Mouse (Mus musculus) liver, postnatal 0 days (tissue): ENCODE results near the gene Anks1. TPM values are rescaled to one million over a fixed set of nuclear protein-coding genes. Genes with fewer than 3 reads are reported as not detected.

Experiments used
- ATAC-seq: fragments of 200-750 bp; cut with Nextera tagmentation; 2 replicates; pipeline ENCODE4 v1.8.0; 2017; ENCODE audit warnings: mild to moderate bottlenecking, moderate library complexity
- DNase-seq: peaks from one replicate; pipeline ENCODE4 v3.0.0-alpha.2; 2016
- H3K27ac ChIP-seq: fragments of 300-500 bp; sonication (generic); 2 replicates; pipeline ENCODE4 v1.5.1; 2014; ENCODE audit warnings: antibody characterized with exemption, moderate library complexity, mild to moderate bottlenecking, low read depth
- H3K27me3 ChIP-seq: fragments of 300-500 bp; sonication (generic); 2 replicates; pipeline ENCODE4 v1.6.1; 2014; ENCODE audit warnings: low read length, control low read depth, mixed read lengths; ENCODE audit not compliant: insufficient read depth
- H3K36me3 ChIP-seq: fragments of 300-500 bp; sonication (generic); replicated peaks from 2 replicates; pipeline ENCODE4 v1.6.1; 2014; ENCODE audit warnings: mild to moderate bottlenecking, control low read depth, low read length, moderate library complexity, mixed read lengths; ENCODE audit not compliant: insufficient read depth
- H3K4me1 ChIP-seq: fragments of 300-500 bp; sonication (generic); 2 replicates; pipeline ENCODE4 v1.6.1; 2014; ENCODE audit warnings: antibody characterized with exemption, mild to moderate bottlenecking, control low read depth; ENCODE audit not compliant: insufficient read depth
- H3K4me2 ChIP-seq: fragments of 300-500 bp; sonication (generic); 2 replicates; pipeline ENCODE4 v1.6.1; 2014; ENCODE audit warnings: low read depth, mild to moderate bottlenecking, low read length, moderate library complexity, mixed read lengths
- H3K4me3 ChIP-seq: fragments of 300-500 bp; sonication (generic); 2 replicates; pipeline ENCODE4 v1.5.1; 2014; ENCODE audit warnings: low read depth, low read length
- H3K9ac ChIP-seq: fragments of 300-500 bp; sonication (generic); replicated peaks from 2 replicates; pipeline ENCODE4 v1.6.1; 2014; ENCODE audit warnings: mild to moderate bottlenecking, moderate library complexity
- H3K9me3 ChIP-seq: fragments of 300-500 bp; sonication (generic); 2 replicates; pipeline ENCODE4 v1.6.1; 2016; ENCODE audit warnings: mild to moderate bottlenecking, control low read depth, low read length, mixed read lengths
- CTCF ChIP-seq: sonication (generic); IDR thresholded peaks from 2 replicates; pipeline ENCODE4 v1.5.1; 2016; ENCODE audit warnings: antibody characterized with exemption, low read depth
- EP300 ChIP-seq: IDR thresholded peaks from 2 replicates; pipeline ENCODE4 v1.6.1; 2016; ENCODE audit warnings: antibody characterized with exemption, low read depth, mild to moderate bottlenecking
- WGBS: fragments of 180-500 bp; shearing (Covaris S2); extraction: QIAGEN DNeasy Blood & Tissue Kit; methylation state at CpG from one replicate; pipeline ENCODE4 v1.1.7; 2014; ENCODE audit not compliant: insufficient replicate concordance; 5-methylcytosine and 5-hydroxymethylcytosine counted together
- polyA plus RNA-seq: library from polyadenylated mRNA; unstranded; fragments of >200 nt; fragmentation: Nextera tagmentation; extraction: Ambion mirVana; gene quantifications from 2 replicates; pipeline ENCODE4 v1.2.1, GENCODE M21; 2015

Anks1 gene
- polyA plus RNA-seq, 1 experiment from 2014 or later, result 3.0 TPM

GRCm38 (mm10) chr17:28018776-28019175 is 109.7 kb downstream of the Anks1 start:
- Histone ChIP-seq H3K27me3 (no peaks in the 10 kb centered on the region), H3K4me2 (no peak overlapping the region), H3K4me3 (no peak overlapping the region), H3K36me3 (peaks cover 5% of the 10 kb centered on the region), H3K4me1 (peaks cover 46% of the 10 kb centered on the region), H3K9ac (no peak overlapping the region), H3K27ac (no peak overlapping the region), H3K9me3 (no peaks in the 10 kb centered on the region)
- DNase-seq (no peak), ATAC-seq (no peak)
- TF ChIP-seq CTCF, result no peak
- no peak for TF ChIP-seq EP300
- WGBS, result 67% methylated on average over 11 of the region's 11 CpGs

GRCm38 (mm10) chr17:28019785-28020696 is 110.9 kb downstream of the Anks1 start:
- no peak for TF ChIP-seq CTCF
- TF ChIP-seq EP300, result no peak
- Histone ChIP-seq H3K4me2 (no peak overlapping the region), H3K4me3 (no peak overlapping the region), H3K27ac (no peak overlapping the region), H3K9me3 (no peaks in the 10 kb centered on the region), H3K9ac (no peak overlapping the region), H3K4me1 (peaks cover 38% of the 10 kb centered on the region), H3K36me3 (peaks cover 5% of the 10 kb centered on the region), H3K27me3 (no peaks in the 10 kb centered on the region)
- no peak for DNase-seq
- 78% methylated on average over 21 of the region's 21 CpGs for WGBS
- ATAC-seq, result no peak

- H3K9me3 ChIP-seq, result no peaks in the 10 kb centered on the region
- H3K4me1 ChIP-seq, result peaks cover 37% of the 10 kb centered on the region
- H3K4me2 ChIP-seq, result no peak overlapping the region
- no peak for TF ChIP-seq EP300
- TF ChIP-seq CTCF, result no peak
- H3K36me3 ChIP-seq, result peaks cover 5% of the 10 kb centered on the region
- H3K27me3 ChIP-seq, result no peaks in the 10 kb centered on the region
- no peak for ATAC-seq
- H3K9ac ChIP-seq, result no peak overlapping the region; the same call in 1 of the 2 replicates
- WGBS, result 62% methylated on average over 10 of the region's 10 CpGs
- H3K27ac ChIP-seq, result no peak overlapping the region
- no peak overlapping the region for H3K4me3 ChIP-seq
- DNase-seq, result no peak
These were observed 112.8 kb downstream of the Anks1 start for GRCm38 (mm10) chr17:28021911-28022310.

- ATAC-seq (no peak), DNase-seq (no peak)
- no peak for TF ChIP-seq CTCF
- no peak for TF ChIP-seq EP300
- Histone ChIP-seq H3K4me2 (no peak overlapping the region), H3K36me3 (peaks cover 7% of the 10 kb centered on the region), H3K4me1 (peaks cover 33% of the 10 kb centered on the region), H3K9ac (no peak overlapping the region), H3K9me3 (no peaks in the 10 kb centered on the region), H3K27me3 (no peaks in the 10 kb centered on the region), H3K4me3 (no peak overlapping the region), H3K27ac (no peak overlapping the region)
- 83% methylated on average over 22 of the region's 22 CpGs for WGBS
These were observed 113.9 kb downstream of the Anks1 start for GRCm38 (mm10) chr17:28022854-28023655.

GRCm38 (mm10) chr17:28025541-28025961 is 116.4 kb downstream of the Anks1 start:
- WGBS, result 41% methylated on average over 5 of the region's 5 CpGs
- no peak for DNase-seq

More at GRCm38 (mm10) chr17:28025541-28025961, 116.4 kb downstream of the Anks1 start:
- Histone ChIP-seq H3K27ac (peak overlapping the region; percentile 45), H3K4me1 (peaks cover 22% of the 10 kb centered on the region), H3K36me3 (peaks cover 2% of the 10 kb centered on the region; the same call in 1 of the 2 replicates), H3K4me2 (no peak overlapping the region), H3K4me3 (no peak overlapping the region), H3K9ac (no peak overlapping the region), H3K27me3 (no peaks in the 10 kb centered on the region), H3K9me3 (no peaks in the 10 kb centered on the region)
- peak; percentile 56; the same call in 1 of the 2 replicates for ATAC-seq
- TF ChIP-seq CTCF, result no peak
- TF ChIP-seq EP300, result no peak
